Mouse (Mus musculus): ENCODE results near the gene Fras1. TPM values are rescaled to one million over a fixed set of nuclear protein-coding genes. Genes with fewer than 3 reads are reported as not detected.

The Fras1 gene
- total and polyA plus RNA-seq, 2 experiments, result 0.75 to 1.1 TPM

GRCm38 (mm10) chr5:96681085-96681484 is 307.3 kb downstream of the Fras1 start:
- H3K36me3 ChIP-seq (ENCODE audit: control insufficient read depth, insufficient read depth, low read length), result no peaks in the 10 kb centered on the region
- TF ChIP-seq CTCF (IDR thresholded peaks at IDR 0.05; ENCODE audit: low read depth, low read length) (no peak), POLR2A (IDR thresholded peaks at IDR 0.05; ENCODE audit: extremely low read depth, insufficient read depth, low read length) (no peak)
- H3K27ac ChIP-seq (replicated peaks; ENCODE audit: insufficient read depth, low read depth, low read length), result no peak overlapping the region
- 74% methylated on average over 3 of the region's 3 CpGs for WGBS
- no peaks in the 10 kb centered on the region for H3K27me3 ChIP-seq (ENCODE audit: control insufficient read depth, insufficient read depth, low read length)
- H3K4me3 ChIP-seq (ENCODE audit: insufficient read depth, low read depth, low read length), result no peak overlapping the region
- H3K79me2 ChIP-seq (ENCODE audit: control insufficient read depth, insufficient read depth, low read length), result no peaks in the 10 kb centered on the region
- H3K4me1 ChIP-seq (ENCODE audit: control insufficient read depth, insufficient read depth, low read length), result no peaks in the 10 kb centered on the region
- DNase-seq (ENCODE audit: extremely low read depth, low read depth, low spot score), result no peak
- H3K9ac ChIP-seq (ENCODE audit: low read depth, low read length), result no peak overlapping the region

- Histone ChIP-seq H3K36me3 (ENCODE audit: control insufficient read depth, insufficient read depth, low read length) (no peaks in the 10 kb centered on the region), H3K9ac (ENCODE audit: low read depth, low read length) (no peak overlapping the region), H3K4me3 (ENCODE audit: insufficient read depth, low read depth, low read length) (no peak overlapping the region), H3K27me3 (ENCODE audit: control insufficient read depth, insufficient read depth, low read length) (no peaks in the 10 kb centered on the region), H3K79me2 (ENCODE audit: control insufficient read depth, insufficient read depth, low read length) (no peaks in the 10 kb centered on the region), H3K4me1 (ENCODE audit: control insufficient read depth, insufficient read depth, low read length) (no peaks in the 10 kb centered on the region), H3K27ac (replicated peaks; ENCODE audit: insufficient read depth, low read depth, low read length) (no peak overlapping the region)
- no peak for TF ChIP-seq POLR2A (IDR thresholded peaks at IDR 0.05; ENCODE audit: extremely low read depth, insufficient read depth, low read length)
- no peak for TF ChIP-seq CTCF (IDR thresholded peaks at IDR 0.05; ENCODE audit: low read depth, low read length)
- no peak for DNase-seq (ENCODE audit: extremely low read depth, low read depth, low spot score)
- WGBS, result 82% methylated on average over 2 of the region's 2 CpGs
These were observed 309.0 kb downstream of the Fras1 start for GRCm38 (mm10) chr5:96682777-96683176.

DNA sequence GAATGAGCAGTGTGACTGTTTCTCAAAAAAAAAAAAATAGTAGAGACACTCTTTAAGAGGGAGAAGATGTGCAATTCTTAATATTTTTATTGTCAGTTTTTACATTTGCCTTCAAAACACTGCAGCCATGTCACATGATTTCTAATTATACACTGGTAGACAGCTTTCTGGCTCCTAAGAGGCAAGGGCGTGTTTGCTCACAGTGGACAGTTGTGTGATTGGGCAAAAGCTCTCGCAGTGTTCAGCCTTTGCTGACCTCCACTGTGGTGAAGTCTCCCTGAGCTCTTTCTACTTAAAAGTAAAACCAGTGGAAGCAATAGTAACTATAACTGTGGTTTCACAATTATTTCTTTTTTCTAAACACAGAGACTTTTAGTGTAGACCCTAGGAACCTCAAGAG is 315.1 kb downstream of the Fras1 start:
- peak; percentile 16 for DNase-seq (ENCODE audit: extremely low read depth, low read depth, low spot score)
- H3K9ac ChIP-seq (ENCODE audit: low read depth, low read length), result no peak overlapping the region
- no peak for TF ChIP-seq POLR2A (IDR thresholded peaks at IDR 0.05; ENCODE audit: extremely low read depth, insufficient read depth, low read length)
- no peak for TF ChIP-seq CTCF (IDR thresholded peaks at IDR 0.05; ENCODE audit: low read depth, low read length)
- no peaks in the 10 kb centered on the region for H3K79me2 ChIP-seq (ENCODE audit: control insufficient read depth, insufficient read depth, low read length)
- 51% methylated on average over 2 of the region's 2 CpGs for WGBS
- no peaks in the 10 kb centered on the region for H3K36me3 ChIP-seq (ENCODE audit: control insufficient read depth, insufficient read depth, low read length)
- H3K27me3 ChIP-seq (ENCODE audit: control insufficient read depth, insufficient read depth, low read length), result no peaks in the 10 kb centered on the region
- no peak overlapping the region for H3K27ac ChIP-seq (replicated peaks; ENCODE audit: insufficient read depth, low read depth, low read length)
- H3K4me1 ChIP-seq (ENCODE audit: control insufficient read depth, insufficient read depth, low read length), result no peaks in the 10 kb centered on the region
- H3K4me3 ChIP-seq (ENCODE audit: insufficient read depth, low read depth, low read length), result no peak overlapping the region

DNA sequence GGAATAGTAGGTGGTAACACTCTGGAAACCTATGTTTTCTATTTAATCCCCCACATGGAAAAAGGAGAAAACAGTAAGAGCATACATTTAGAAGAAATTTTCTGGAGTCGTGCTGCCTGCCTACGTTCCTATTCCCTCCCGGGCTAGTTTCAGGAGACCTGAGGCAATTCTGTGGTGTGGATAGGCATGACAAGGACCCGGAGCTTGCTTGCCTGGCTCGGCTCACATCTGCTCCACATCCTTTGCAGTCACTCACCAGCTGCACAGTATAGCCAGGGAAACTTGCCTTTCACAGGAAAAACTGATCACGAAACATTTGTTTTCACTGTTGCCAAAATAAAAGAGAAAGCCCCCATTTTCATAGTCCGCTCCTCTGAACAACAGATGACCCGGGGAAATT is 325.2 kb downstream of the Fras1 start:
- H3K27ac ChIP-seq (replicated peaks; ENCODE audit: insufficient read depth, low read depth, low read length), result no peak overlapping the region
- no peak overlapping the region for H3K9ac ChIP-seq (ENCODE audit: low read depth, low read length)
- no peak overlapping the region for H3K4me3 ChIP-seq (ENCODE audit: insufficient read depth, low read depth, low read length)
- no peaks in the 10 kb centered on the region for H3K4me1 ChIP-seq (ENCODE audit: control insufficient read depth, insufficient read depth, low read length)
- DNase-seq (ENCODE audit: extremely low read depth, low read depth, low spot score), result no peak
- no peaks in the 10 kb centered on the region for H3K27me3 ChIP-seq (ENCODE audit: control insufficient read depth, insufficient read depth, low read length)
- 85% methylated on average over 8 of the region's 8 CpGs for WGBS
- no peaks in the 10 kb centered on the region for H3K36me3 ChIP-seq (ENCODE audit: control insufficient read depth, insufficient read depth, low read length)
- TF ChIP-seq CTCF (IDR thresholded peaks at IDR 0.05; ENCODE audit: low read depth, low read length) (no peak), POLR2A (IDR thresholded peaks at IDR 0.05; ENCODE audit: extremely low read depth, insufficient read depth, low read length) (no peak)
- no peaks in the 10 kb centered on the region for H3K79me2 ChIP-seq (ENCODE audit: control insufficient read depth, insufficient read depth, low read length)

DNA sequence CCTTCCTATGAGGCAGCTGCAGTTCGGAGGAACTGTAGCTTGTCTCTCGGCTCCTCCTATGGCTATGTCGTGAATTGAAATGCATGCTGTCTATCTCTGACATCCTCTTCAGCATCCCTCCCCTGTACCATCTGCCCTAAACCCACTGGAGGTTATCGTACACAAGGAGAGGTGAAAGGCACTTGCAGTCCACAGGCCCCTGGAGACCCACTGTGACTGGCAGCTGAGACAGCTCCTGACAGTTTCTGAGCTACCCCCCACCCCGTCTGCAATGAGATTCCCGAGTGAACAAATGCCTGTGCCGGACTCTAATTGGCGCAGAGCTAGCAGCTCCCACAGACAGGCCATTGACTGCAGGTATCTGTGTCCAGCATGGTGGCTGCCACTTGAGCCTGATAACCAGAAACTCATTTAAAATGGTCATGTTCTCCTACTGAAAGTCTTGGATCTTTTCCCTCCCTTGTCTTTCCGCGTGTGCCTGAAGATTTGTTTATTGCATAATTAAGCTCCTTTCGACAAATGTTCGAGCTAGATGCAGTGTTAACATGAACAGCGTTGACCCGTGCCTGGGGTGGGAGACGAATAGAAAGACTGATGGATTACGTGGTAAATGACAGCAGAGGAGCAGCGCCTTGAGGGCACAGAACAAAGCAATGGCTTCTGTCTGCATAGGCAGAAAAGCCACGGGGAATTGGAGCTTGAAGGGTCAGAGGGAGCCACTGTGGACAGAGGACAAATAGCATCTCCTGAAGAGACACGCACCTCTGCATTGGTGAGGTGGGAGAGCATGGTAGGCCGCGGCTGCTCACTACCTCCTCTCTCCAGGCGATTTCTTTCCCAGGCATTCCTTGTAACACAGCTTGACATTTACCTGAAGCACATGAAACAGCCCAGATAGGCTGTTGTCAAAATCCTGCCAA is 329.2 kb downstream of the Fras1 start:
- H3K4me3 ChIP-seq (ENCODE audit: insufficient read depth, low read depth, low read length), result no peak overlapping the region
- WGBS, result 82% methylated on average over 22 of the region's 22 CpGs
- H3K36me3 ChIP-seq (ENCODE audit: control insufficient read depth, insufficient read depth, low read length), result no peaks in the 10 kb centered on the region
- DNase-seq (ENCODE audit: extremely low read depth, low read depth, low spot score), result no peak
- H3K4me1 ChIP-seq (ENCODE audit: control insufficient read depth, insufficient read depth, low read length), result no peaks in the 10 kb centered on the region
- H3K27me3 ChIP-seq (ENCODE audit: control insufficient read depth, insufficient read depth, low read length), result no peaks in the 10 kb centered on the region
- no peak overlapping the region for H3K27ac ChIP-seq (replicated peaks; ENCODE audit: insufficient read depth, low read depth, low read length)
- TF ChIP-seq CTCF (IDR thresholded peaks at IDR 0.05; ENCODE audit: low read depth, low read length), result no peak
- TF ChIP-seq POLR2A (IDR thresholded peaks at IDR 0.05; ENCODE audit: extremely low read depth, insufficient read depth, low read length), result no peak
- no peak overlapping the region for H3K9ac ChIP-seq (ENCODE audit: low read depth, low read length)
- no peaks in the 10 kb centered on the region for H3K79me2 ChIP-seq (ENCODE audit: control insufficient read depth, insufficient read depth, low read length)

DNA sequence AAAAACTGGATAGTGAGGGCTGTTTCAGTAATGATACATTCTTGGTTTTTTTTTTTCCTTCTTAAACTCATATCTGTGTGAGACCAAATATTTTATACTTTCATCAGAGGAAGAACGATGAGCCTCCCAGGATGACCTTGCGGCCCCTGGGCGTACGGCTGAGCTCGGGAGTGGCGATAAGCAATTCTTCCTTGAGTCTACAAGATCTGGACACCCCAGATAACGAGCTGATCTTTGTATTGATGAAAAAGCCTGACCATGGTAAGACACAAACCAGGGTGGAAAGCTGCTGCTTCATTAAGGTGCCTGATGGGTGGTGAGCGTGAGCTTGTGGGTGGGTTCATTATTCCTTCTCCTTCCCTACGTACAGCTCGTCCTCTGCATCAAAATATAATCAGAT is 334.8 kb downstream of the Fras1 start:
- WGBS, result 84% methylated on average over 10 of the region's 10 CpGs
- no peaks in the 10 kb centered on the region for H3K79me2 ChIP-seq (ENCODE audit: control insufficient read depth, insufficient read depth, low read length)
- no peaks in the 10 kb centered on the region for H3K4me1 ChIP-seq (ENCODE audit: control insufficient read depth, insufficient read depth, low read length)
- no peak overlapping the region for H3K27ac ChIP-seq (replicated peaks; ENCODE audit: insufficient read depth, low read depth, low read length)
- H3K4me3 ChIP-seq (ENCODE audit: insufficient read depth, low read depth, low read length), result no peak overlapping the region
- H3K36me3 ChIP-seq (ENCODE audit: control insufficient read depth, insufficient read depth, low read length), result no peaks in the 10 kb centered on the region
- DNase-seq (ENCODE audit: extremely low read depth, low read depth, low spot score), result no peak
- H3K9ac ChIP-seq (ENCODE audit: low read depth, low read length), result no peak overlapping the region
- no peaks in the 10 kb centered on the region for H3K27me3 ChIP-seq (ENCODE audit: control insufficient read depth, insufficient read depth, low read length)
- TF ChIP-seq POLR2A (IDR thresholded peaks at IDR 0.05; ENCODE audit: extremely low read depth, insufficient read depth, low read length) (no peak), CTCF (IDR thresholded peaks at IDR 0.05; ENCODE audit: low read depth, low read length) (no peak)
